Mouse (Mus musculus) embryonic facial prominence, embryonic 15.5 days (tissue): ENCODE measurements around the gene Sult1c2. TPM values are rescaled to one million over a fixed set of nuclear protein-coding genes. Genes with fewer than 3 reads are reported as not detected.

Experiments used
- polyA plus RNA-seq: library from polyadenylated mRNA; unstranded; fragments of >200 nt; fragmentation: Nextera tagmentation; extraction: Ambion mirVana; gene quantifications from 2 replicates; pipeline ENCODE4 v1.2.1, GENCODE M21; 2015

Gene Sult1c2
- polyA plus RNA-seq, 1 experiment from 2014 or later, result not detected

Other genes starting within 250 kb of the Sult1c2 start
- gene Sgo1, start 157.0 kb downstream of the Sult1c2 start, polyA plus RNA-seq, result 24.6 and 27.2 TPM in 2 replicates
- 5.7 and 11.0 TPM in 2 replicates for gene Sult1c1, start 144.3 kb upstream of the Sult1c2 start, polyA plus RNA-seq